Mouse (Mus musculus): ENCODE data around the gene B4galnt1. TPM values are rescaled to one million over a fixed set of nuclear protein-coding genes. Genes with fewer than 3 reads are reported as not detected.

Gene B4galnt1
- total and polyA plus RNA-seq, 3 experiments, result 24.6 to 66.0 (median 65.8) TPM

GRCm38 (mm10) chr10:127123436-127123805 lies 41.6 kb upstream of the B4galnt1 start (continued):
- TF ChIP-seq E2F4 (IDR thresholded peaks at IDR 0.05; ENCODE audit: borderline replicate concordance, low read depth, low read length) (no peak), ZNF384 (IDR thresholded peaks at IDR 0.05; ENCODE audit: low read depth, low read length) (no peak; the same call in 1 of the 2 replicates), JUND (IDR thresholded peaks at IDR 0.05; ENCODE audit: low read depth, low read length) (0 out of 2 replicates have a peak, but pooled peaks have one; percentile 39), CHD2 (IDR thresholded peaks at IDR 0.05; ENCODE audit: low read length) (no peak), ETS1 (IDR thresholded peaks at IDR 0.05; ENCODE audit: low read depth, low read length) (peak; percentile 27; the same call in 1 of the 2 replicates), RCOR1 (IDR thresholded peaks at IDR 0.05; ENCODE audit: low read depth, low read length) (peak; percentile 16; the same call in 1 of the 2 replicates), EP300 (IDR thresholded peaks at IDR 0.05; ENCODE audit: low read depth in 1 of 2, low read length in 2 of 2) (no peak), MYC (IDR thresholded peaks at IDR 0.05; ENCODE audit: low read depth, low read length) (peak; percentile 44; the same call in 1 of the 2 replicates), GABPA (IDR thresholded peaks at IDR 0.05; ENCODE audit: low read depth, low read length) (no peak)

GRCm38 (mm10) chr10:127125210-127126001 lies 39.6 kb upstream of the B4galnt1 start:
- Histone ChIP-seq H3K36me3 (ENCODE audit: control insufficient read depth in 1 of 2, insufficient read depth in 2 of 2, low read length in 2 of 2) (peaks cover 0 to 35% of the 10 kb centered on the region in 2 experiments; a peak in 2 of 4 replicates), H3K4me1 (ENCODE audit: control insufficient read depth in 1 of 2, insufficient read depth in 2 of 2, low read length in 2 of 2) (peaks cover 11 to 38% of the 10 kb centered on the region in 2 experiments), H3K27me3 (ENCODE audit: control insufficient read depth in 1 of 2, insufficient read depth in 2 of 2, low read length in 2 of 2) (no peaks in the 10 kb centered on the region), H3K79me2 (ENCODE audit: control insufficient read depth, insufficient read depth, low read length, poor library complexity) (peaks cover 5% of the 10 kb centered on the region), H3K27ac (ENCODE audit: control insufficient read depth, low read depth, low read length) (peak overlapping the region; percentile 93), H3K4me3 (ENCODE audit: control insufficient read depth in 1 of 2, insufficient read depth in 1 of 2, low read depth in 2 of 2, low read length in 2 of 2) (no peak overlapping the region), H3K9me3 (replicated peaks; ENCODE audit: insufficient read depth, low read length) (no peaks in the 10 kb centered on the region), H3K9ac (ENCODE audit: control insufficient read depth, low read depth, low read length, poor library complexity, severe bottlenecking) (peak overlapping the region; percentile 66)
- peak; percentile 86 for DNase-seq (ENCODE audit: low read depth, low spot score)
- TF ChIP-seq MYC (IDR thresholded peaks at IDR 0.05; ENCODE audit: low read depth, low read length) (0 out of 2 replicates have a peak, but pooled peaks have one; percentile 44), MXI1 (IDR thresholded peaks at IDR 0.05; ENCODE audit: low read depth, low read length) (no peak; the same call in 1 of the 2 replicates), ZMIZ1 (IDR thresholded peaks at IDR 0.05; ENCODE audit: low read depth, low read length) (no peak), SMC3 (IDR thresholded peaks at IDR 0.05; ENCODE audit: low read depth, low read length) (peak; percentile 75), TAL1 (IDR thresholded peaks at IDR 0.05; ENCODE audit: low read length) (peak; percentile 35; the same call in 1 of the 2 replicates), TCF12 (IDR thresholded peaks at IDR 0.05; ENCODE audit: low read depth, low read length) (peak; percentile 70), KAT2A (conservative IDR thresholded peaks at IDR 0.05; ENCODE audit: low read depth, low read length) (no peak), CHD1 (IDR thresholded peaks at IDR 0.05; ENCODE audit: low read depth, low read length) (no peak), POLR2A (IDR thresholded peaks at IDR 0.05; ENCODE audit: control insufficient read depth in 1 of 2, insufficient read depth in 1 of 2, low read depth in 1 of 2, low read length in 2 of 2, poor library complexity in 1 of 2) (peak in 1 of 2 experiments; percentile 16; a peak in 1 of 4 replicates), EP300 (IDR thresholded peaks at IDR 0.05; ENCODE audit: low read depth in 1 of 2, low read length in 2 of 2) (peak; percentile 79 to 83), TBP (IDR thresholded peaks at IDR 0.05; ENCODE audit: low read depth, low read length) (peak; percentile 14; the same call in 1 of the 2 replicates), ZKSCAN1 (IDR thresholded peaks at IDR 0.05; ENCODE audit: low read depth, low read length) (no peak), NRF1 (IDR thresholded peaks at IDR 0.05; ENCODE audit: insufficient read depth, low read depth, low read length, poor library complexity, severe bottlenecking) (no peak), GABPA (IDR thresholded peaks at IDR 0.05; ENCODE audit: low read depth, low read length) (no peak), POLR2AphosphoS5 (IDR thresholded peaks at IDR 0.05; ENCODE audit: borderline replicate concordance, low read depth, low read length) (no peak), HCFC1 (IDR thresholded peaks at IDR 0.05; ENCODE audit: low read depth, low read length) (no peak), USF2 (IDR thresholded peaks at IDR 0.05; ENCODE audit: borderline replicate concordance in 1 of 2, insufficient read depth in 1 of 2, low read depth in 1 of 2, low read length in 2 of 2) (no peak), E2F4 (IDR thresholded peaks at IDR 0.05; ENCODE audit: borderline replicate concordance, low read depth, low read length) (no peak), MEF2A (IDR thresholded peaks at IDR 0.05; ENCODE audit: extremely low read depth, insufficient replicate concordance, low read depth, low read length, poor library complexity, severe bottlenecking) (no peak), ZNF384 (IDR thresholded peaks at IDR 0.05; ENCODE audit: low read depth, low read length) (peak; percentile 79), ETS1 (IDR thresholded peaks at IDR 0.05; ENCODE audit: low read depth, low read length) (peak; percentile 80), MAX (IDR thresholded peaks at IDR 0.05; ENCODE audit: low read length) (no peak), RAD21 (IDR thresholded peaks at IDR 0.05; ENCODE audit: low read depth, low read length) (peak; percentile 48), RCOR1 (IDR thresholded peaks at IDR 0.05; ENCODE audit: low read depth, low read length) (peak; percentile 52; the same call in 1 of the 2 replicates), MYB (IDR thresholded peaks at IDR 0.05; ENCODE audit: low read depth, low read length) (peak; percentile 77), UBTF (IDR thresholded peaks at IDR 0.05; ENCODE audit: borderline replicate concordance, insufficient read depth, low read depth, low read length) (no peak), POLR2AphosphoS2 (IDR thresholded peaks at IDR 0.05; ENCODE audit: low read length) (no peak), JUND (IDR thresholded peaks at IDR 0.05; ENCODE audit: low read depth, low read length) (no peak), SIN3A (IDR thresholded peaks at IDR 0.05; ENCODE audit: low read length) (peak; percentile 82), NELFE (IDR thresholded peaks at IDR 0.05; ENCODE audit: low read depth, low read length) (no peak)

Measured in MEL (cell line).